Mouse (Mus musculus) thymus, postnatal 14 days (tissue): ENCODE data around the gene Ccne1.
"Not testable (repeated sequence)": the region's sequence is repeated elsewhere in the genome, so short reads cannot be mapped to it uniquely, and the experiment has no call there.

Source experiments
- DNase-seq: peaks from one replicate; pipeline ENCODE4 v3.0.0; 2021

The Ccne1 gene

GRCm38 (mm10) chr7:38107371-38108259 is at the start of gene Ccne1:
Gene Ccne1, minus strand, starts transcription at chr7:38107534.
- DNase-seq: peak; percentile 100

- no peak for DNase-seq
Measured at GRCm38 (mm10) chr7:38155829-38156228, 48.5 kb upstream of the Ccne1 start.

- no peak for DNase-seq
Measured at GRCm38 (mm10) chr7:38152571-38152970, 45.2 kb upstream of the Ccne1 start.

- DNase-seq: no peak
Measured at GRCm38 (mm10) chr7:38151706-38152312, 44.5 kb upstream of the Ccne1 start.

GRCm38 (mm10) chr7:38147477-38147876 is 40.1 kb upstream of the Ccne1 start:
- no peak for DNase-seq

GRCm38 (mm10) chr7:38141747-38142545 is 34.6 kb upstream of the Ccne1 start:
- peak; percentile 84 for DNase-seq

- no peak for DNase-seq
Measured at GRCm38 (mm10) chr7:38140324-38140723, 33.0 kb upstream of the Ccne1 start.

GRCm38 (mm10) chr7:38134471-38134870 is 27.1 kb upstream of the Ccne1 start:
- DNase-seq: no peak

GRCm38 (mm10) chr7:38131186-38131585 is 23.9 kb upstream of the Ccne1 start:
- DNase-seq: peak; percentile 69

- no peak for DNase-seq
Measured at GRCm38 (mm10) chr7:38129986-38130729, 22.8 kb upstream of the Ccne1 start.

GRCm38 (mm10) chr7:38129491-38129890 is 22.2 kb upstream of the Ccne1 start:
- no peak for DNase-seq

- not testable (repeated sequence) for DNase-seq
Measured at GRCm38 (mm10) chr7:38128256-38128655, 20.9 kb upstream of the Ccne1 start.

GRCm38 (mm10) chr7:38125565-38126159 is 18.3 kb upstream of the Ccne1 start:
- DNase-seq: no peak

GRCm38 (mm10) chr7:38124164-38124563 is 16.8 kb upstream of the Ccne1 start:
- not testable (repeated sequence) for DNase-seq

GRCm38 (mm10) chr7:38118594-38118993 is 11.3 kb upstream of the Ccne1 start:
- DNase-seq: no peak

GRCm38 (mm10) chr7:38112451-38112850 is 5.1 kb upstream of the Ccne1 start:
- no peak for DNase-seq

GRCm38 (mm10) chr7:38111996-38112395 is 4.7 kb upstream of the Ccne1 start:
- no peak for DNase-seq

GRCm38 (mm10) chr7:38108260-38108632 is 912 bp upstream of the Ccne1 start:
- peak; percentile 67 for DNase-seq

- no peak for DNase-seq
Measured at GRCm38 (mm10) chr7:38106711-38107311, 523 bp downstream of the Ccne1 start.

- no peak for DNase-seq
Measured at GRCm38 (mm10) chr7:38105379-38105778, 2.0 kb downstream of the Ccne1 start.

GRCm38 (mm10) chr7:38104097-38104496 is 3.2 kb downstream of the Ccne1 start:
- peak; percentile 73 for DNase-seq

- DNase-seq: peak; percentile 59
Measured at GRCm38 (mm10) chr7:38094353-38094752, 13.0 kb downstream of the Ccne1 start.
